Mouse (Mus musculus): ENCODE results near the gene 4930402H24Rik.

Gene 4930402H24Rik

GRCm38 (mm10) chr2:130664102-130664701 is 242.0 kb downstream of the 4930402H24Rik start, which contains the start of gene Ddrgk1:
Gene Ddrgk1 (minus strand): TSS chr2:130664659.
- DNase-seq (ENCODE audit: low read depth, low spot score), result peak; percentile 97

DNA sequence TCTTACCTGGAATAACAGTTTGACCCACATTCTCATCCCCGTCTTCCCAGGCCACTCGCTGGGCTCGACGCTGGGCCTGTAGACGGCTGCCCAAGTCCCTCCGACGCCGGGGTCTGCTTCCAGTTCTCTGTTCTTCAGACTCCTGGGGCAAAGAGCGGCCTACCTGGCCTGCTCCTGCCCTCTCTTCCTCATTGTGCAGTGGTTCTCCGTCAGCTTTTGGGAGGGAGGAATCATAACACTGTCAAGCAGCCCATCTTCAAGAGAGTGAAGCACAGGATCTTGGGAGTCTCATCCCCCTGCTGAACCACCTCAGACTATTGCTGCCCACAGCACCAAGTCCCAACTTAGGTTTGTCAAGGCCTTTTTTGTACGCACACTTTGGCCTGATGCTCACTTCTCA is 242.9 kb downstream of the 4930402H24Rik start:
- DNase-seq (ENCODE audit: low read depth, low spot score), result no peak

DNA sequence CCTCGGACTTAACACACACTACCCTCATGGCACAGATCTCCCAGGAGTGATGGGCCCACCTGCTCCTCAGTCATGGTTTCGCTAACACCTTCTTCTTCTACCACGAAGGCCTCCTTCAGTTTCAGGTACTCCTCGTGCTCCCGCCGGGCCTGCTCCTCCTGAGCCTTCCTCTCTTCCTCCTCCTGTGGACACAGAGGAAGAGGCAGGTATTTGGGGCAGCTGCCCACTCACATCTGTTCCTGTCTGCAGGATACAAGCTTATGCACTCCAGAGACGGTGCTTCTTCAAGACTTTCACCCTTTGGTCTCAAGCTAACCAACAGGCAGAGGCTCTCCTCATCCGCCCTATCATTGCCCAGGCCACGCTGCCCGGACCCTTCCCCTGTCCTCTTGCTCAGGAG is 247.7 kb downstream of the 4930402H24Rik start:
- DNase-seq (ENCODE audit: low read depth, low spot score), result no peak

DNA sequence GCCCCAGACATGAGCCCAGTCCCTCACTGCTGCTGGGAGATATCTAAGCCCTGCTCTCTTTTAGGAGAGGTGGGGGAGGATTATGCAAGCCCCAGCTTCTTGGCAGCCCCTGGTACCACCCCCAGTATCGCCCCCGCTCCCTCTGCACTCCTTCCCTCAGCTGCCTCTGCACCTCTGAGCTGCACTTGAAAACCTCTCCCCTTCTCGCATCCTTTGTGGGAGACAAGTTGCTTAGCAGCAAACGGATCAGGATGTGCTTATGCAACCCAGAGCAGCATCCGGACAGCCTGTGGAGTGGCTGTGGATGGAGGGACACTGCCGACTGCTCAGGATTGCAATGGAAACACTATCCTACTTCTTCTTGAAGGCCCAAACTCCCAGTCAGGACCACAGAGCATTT is 248.7 kb downstream of the 4930402H24Rik start:
- no peak for DNase-seq (ENCODE audit: low read depth, low spot score)

DNA sequence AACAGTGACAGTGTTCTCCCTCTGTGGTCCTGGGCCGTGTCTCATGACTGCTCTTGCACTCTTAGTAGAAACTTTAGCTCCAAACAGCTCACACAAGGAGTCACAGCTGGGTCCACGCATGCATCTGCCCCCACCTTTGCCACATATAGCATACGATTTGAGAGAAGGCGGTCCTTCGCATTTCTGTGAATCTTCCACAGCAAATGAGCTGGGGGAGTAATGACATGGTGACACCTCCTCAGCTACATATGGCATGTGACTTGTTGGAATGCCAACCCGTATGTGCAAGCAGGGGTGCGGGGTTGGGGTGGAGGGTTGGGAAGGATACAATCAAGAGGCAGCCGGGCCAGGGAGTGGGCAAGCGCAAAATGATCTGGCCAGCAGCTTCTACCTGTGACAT is 249.7 kb downstream of the 4930402H24Rik start:
- DNase-seq (ENCODE audit: low read depth, low spot score), result no peak

All from A20 (cell line).